Mouse (Mus musculus) C2C12 (cell line): ENCODE results near the gene Slc25a45.

Experiments used
- CTCF ChIP-seq: IDR thresholded peaks from one replicate; pipeline ENCODE4 v1.5.1; 2011; ENCODE audit not compliant: control insufficient read depth, insufficient read depth, insufficient read length
- FOSL1 ChIP-seq: IDR thresholded peaks from one replicate; pipeline ENCODE4 v1.8.0; 2011; ENCODE audit warnings: mild to moderate bottlenecking, low read length; ENCODE audit not compliant: poor library complexity, insufficient read depth, severe bottlenecking
- USF1 ChIP-seq: IDR thresholded peaks from one replicate; pipeline ENCODE4 v1.6.1; 2011; ENCODE audit warnings: low read depth, mild to moderate bottlenecking, control low read depth, moderate library complexity

DNA sequence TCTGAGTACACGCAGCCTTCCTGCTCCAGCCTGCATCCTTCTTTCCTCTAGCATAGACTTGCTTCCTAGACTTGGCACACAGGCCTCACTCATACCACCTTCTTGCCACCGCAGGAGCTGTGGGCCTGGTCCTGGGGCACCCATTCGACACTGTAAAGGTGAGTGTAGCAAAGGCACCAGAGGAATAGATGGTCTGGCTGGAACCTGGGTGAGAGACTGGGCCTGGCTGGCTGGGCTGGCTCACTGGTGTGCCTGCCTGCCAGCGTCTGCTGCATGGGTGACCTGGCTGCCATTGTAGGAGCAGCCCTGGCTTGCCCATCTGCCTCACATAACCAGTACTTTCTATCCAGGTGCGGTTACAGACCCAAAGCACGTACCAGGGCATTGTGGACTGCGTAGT lies 2.1 kb downstream of the Slc25a45 start:
- TF ChIP-seq CTCF (no peak), FOSL1 (no peak), USF1 (no peak)
